Mouse (Mus musculus) hindbrain, embryonic 16.5 days (tissue): ENCODE results near the gene Nubp2. TPM values are rescaled to one million over a fixed set of nuclear protein-coding genes. Genes with fewer than 3 reads are reported as not detected.

Experiments used
- ATAC-seq: fragments of 200-750 bp; cut with Nextera tagmentation; 2 replicates; pipeline ENCODE4 v1.8.0; 2017; ENCODE audit warnings: moderate TSS enrichment, moderate library complexity
- H3K27ac ChIP-seq: fragments of 300-500 bp; sonication (generic); 2 replicates; pipeline ENCODE4 v1.5.1; 2014; ENCODE audit warnings: low read depth, mild to moderate bottlenecking, control low read depth, low read length, moderate library complexity
- H3K27me3 ChIP-seq: fragments of 300-500 bp; sonication (generic); replicated peaks from 2 replicates; pipeline ENCODE4 v1.6.1; 2014; ENCODE audit warnings: low read length; ENCODE audit not compliant: control insufficient read depth, insufficient read depth
- H3K36me3 ChIP-seq: fragments of 300-500 bp; sonication (generic); 2 replicates; pipeline ENCODE4 v1.6.1; 2014; ENCODE audit warnings: mild to moderate bottlenecking, low read length, moderate library complexity, mixed read lengths; ENCODE audit not compliant: control insufficient read depth, insufficient read depth
- H3K4me1 ChIP-seq: fragments of 300-500 bp; sonication (generic); 2 replicates; pipeline ENCODE4 v1.6.1; 2014; ENCODE audit warnings: low read depth, low read length; ENCODE audit not compliant: control insufficient read depth, insufficient read depth
- H3K4me2 ChIP-seq: fragments of 300-500 bp; sonication (generic); 2 replicates; pipeline ENCODE4 v1.6.1; 2014; ENCODE audit warnings: mild to moderate bottlenecking, low read length, control low read depth, moderate library complexity
- H3K4me3 ChIP-seq: fragments of 300-500 bp; sonication (generic); 2 replicates; pipeline ENCODE4 v1.5.1; 2014; ENCODE audit warnings: mild to moderate bottlenecking, low read length, control low read depth, moderate library complexity
- H3K9ac ChIP-seq: fragments of 300-500 bp; sonication (generic); 2 replicates; pipeline ENCODE4 v1.6.1; 2014; ENCODE audit warnings: low read depth, mild to moderate bottlenecking, control low read depth, low read length, moderate library complexity
- H3K9me3 ChIP-seq: fragments of 300-500 bp; sonication (generic); 2 replicates; pipeline ENCODE4 v1.6.1; 2014; ENCODE audit warnings: mild to moderate bottlenecking, low read length, moderate library complexity; ENCODE audit not compliant: control insufficient read depth
- WGBS: fragments of 180-500 bp; shearing (Covaris S2); extraction: QIAGEN DNeasy Blood & Tissue Kit; methylation state at CpG from one replicate; pipeline ENCODE4 v1.1.7; 2014; 5-methylcytosine and 5-hydroxymethylcytosine counted together
- polyA plus RNA-seq: library from polyadenylated mRNA; unstranded; fragments of >200 nt; fragmentation: Nextera tagmentation; extraction: Ambion mirVana; gene quantifications from 2 replicates; pipeline ENCODE4 v1.2.1, GENCODE M21; 2015

Nubp2 gene
- polyA plus RNA-seq, 1 experiment from 2014 or later: 64.1 TPM

- Histone ChIP-seq H3K27ac (no peak overlapping the region), H3K4me2 (no peak overlapping the region), H3K4me3 (no peak overlapping the region), H3K9ac (no peak overlapping the region), H3K27me3 (peaks cover 7% of the 10 kb centered on the region), H3K9me3 (no peaks in the 10 kb centered on the region), H3K36me3 (no peaks in the 10 kb centered on the region), H3K4me1 (no peaks in the 10 kb centered on the region)
- no peak for ATAC-seq
- 66% methylated on average over 2 of the region's 2 CpGs for WGBS
These were observed 43.5 kb downstream of the Nubp2 start for GRCm38 (mm10) chr17:24842631-24843030.

DNA sequence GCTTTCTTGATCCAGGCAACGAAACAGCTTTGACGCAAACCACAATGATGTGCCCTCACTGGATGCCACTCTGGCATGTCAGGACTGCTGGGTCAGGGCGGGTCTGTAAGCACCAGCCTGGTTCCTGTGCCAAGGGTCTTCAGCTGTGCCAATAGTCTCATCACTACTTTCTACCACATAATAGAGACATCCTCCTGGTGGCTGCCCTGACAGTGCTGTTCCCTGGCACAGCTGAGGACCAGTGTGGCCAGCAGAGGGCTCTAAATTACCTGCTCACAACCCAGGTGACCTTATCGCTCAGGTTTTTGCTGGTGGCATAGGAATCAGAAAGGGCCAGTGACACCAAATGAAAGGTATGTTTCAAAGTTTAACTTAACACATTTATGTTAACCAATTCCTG is 45.0 kb downstream of the Nubp2 start:
- Histone ChIP-seq H3K4me1 (no peaks in the 10 kb centered on the region), H3K36me3 (no peaks in the 10 kb centered on the region), H3K4me3 (no peak overlapping the region), H3K9ac (no peak overlapping the region), H3K27me3 (peaks cover 9% of the 10 kb centered on the region), H3K9me3 (no peaks in the 10 kb centered on the region), H3K4me2 (no peak overlapping the region), H3K27ac (no peak overlapping the region)
- no peak for ATAC-seq
- 53% methylated on average over 4 of the region's 4 CpGs for WGBS

DNA sequence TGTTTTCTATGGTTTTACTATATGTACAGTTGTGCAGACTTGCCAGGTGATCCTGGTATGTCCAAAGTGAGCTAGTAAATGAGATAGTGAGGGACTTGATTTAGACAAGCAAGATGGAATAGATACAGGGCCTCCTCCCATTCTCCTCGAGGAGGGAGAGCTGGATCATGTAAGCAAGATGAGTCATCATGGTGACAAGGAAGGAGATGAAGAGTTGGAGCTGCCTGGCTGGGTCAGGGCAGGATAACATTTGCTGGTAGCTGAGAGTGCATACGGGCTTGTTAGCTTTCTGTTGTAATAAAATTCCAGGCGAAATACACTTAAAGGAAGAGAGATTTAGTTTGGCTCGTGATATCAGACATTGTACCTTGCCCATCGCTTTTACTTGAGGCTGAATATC is 45.8 kb downstream of the Nubp2 start:
- Histone ChIP-seq H3K27me3 (peaks cover 12% of the 10 kb centered on the region), H3K4me2 (no peak overlapping the region), H3K36me3 (no peaks in the 10 kb centered on the region), H3K9me3 (no peaks in the 10 kb centered on the region), H3K4me3 (no peak overlapping the region), H3K9ac (no peak overlapping the region), H3K27ac (no peak overlapping the region), H3K4me1 (no peaks in the 10 kb centered on the region)
- 70% methylated on average over 5 of the region's 5 CpGs for WGBS
- ATAC-seq: no peak

GRCm38 (mm10) chr17:24839842-24840241 is 46.3 kb downstream of the Nubp2 start, which contains the start of gene Hagh:
Hagh (plus strand) TSS chr17:24840143.
- H3K36me3 ChIP-seq: no peaks in the 10 kb centered on the region
- no peak within 1 kb of the TSS for H3K9ac ChIP-seq
- H3K4me3 ChIP-seq: no peak within 1 kb of the TSS
- no peak within 1 kb of the TSS for H3K27ac ChIP-seq
- H3K9me3 ChIP-seq: no peaks in the 10 kb centered on the region
- no peak within 1 kb of the TSS for H3K4me2 ChIP-seq
- WGBS: 77% methylated on average over 8 of the region's 8 CpGs
- no peak for ATAC-seq
- H3K27me3 ChIP-seq: peaks cover 12% of the 10 kb centered on the region
- H3K4me1 ChIP-seq: no peaks in the 10 kb centered on the region

Other genes starting within 250 kb of the Nubp2 start
- 60.8 TPM in 2 replicates for gene Slc9a3r2, start 236.0 kb downstream of the Nubp2 start, polyA plus RNA-seq
- 0.54 and 0.75 TPM in 2 replicates for gene Npw, start 227.9 kb downstream of the Nubp2 start, polyA plus RNA-seq
- gene Zfp598, start 216.7 kb downstream of the Nubp2 start, polyA plus RNA-seq: 10.8 and 18.7 TPM in 2 replicates
- 272 and 319 TPM in 2 replicates for gene Syngr3, start 196.4 kb downstream of the Nubp2 start, polyA plus RNA-seq
- gene Gfer, start 190.2 kb downstream of the Nubp2 start, polyA plus RNA-seq: 35.4 and 37.3 TPM in 2 replicates
- 1.7 and 2.3 TPM in 2 replicates for gene Noxo1, start 190.1 kb downstream of the Nubp2 start, polyA plus RNA-seq
- gene Tbl3, start 178.7 kb downstream of the Nubp2 start, polyA plus RNA-seq: 62.4 and 69.9 TPM in 2 replicates
- gene Rnf151, start 168.3 kb downstream of the Nubp2 start, polyA plus RNA-seq: not detected in 2 replicates
- 732 and 739 TPM in 2 replicates for gene Rps2, start 168.2 kb downstream of the Nubp2 start, polyA plus RNA-seq
- gene Ndufb10, start 161.9 kb downstream of the Nubp2 start, polyA plus RNA-seq: 271 and 307 TPM in 2 replicates
- gene Rpl3l, start 158.5 kb downstream of the Nubp2 start, polyA plus RNA-seq: 0.25 TPM in 1 of 2 replicates, not detected in the other
- 17.5 and 18.9 TPM in 2 replicates for gene Msrb1, start 149.7 kb downstream of the Nubp2 start, polyA plus RNA-seq
- gene Hs3st6, start 133.4 kb downstream of the Nubp2 start, polyA plus RNA-seq: 0.23 and 0.32 TPM in 2 replicates
- gene Meiob, start 82.1 kb downstream of the Nubp2 start, polyA plus RNA-seq: not detected in 2 replicates
- gene Hagh, start 46.2 kb downstream of the Nubp2 start, polyA plus RNA-seq: 71.4 and 86.9 TPM in 2 replicates
- gene Fahd1, start 36.0 kb downstream of the Nubp2 start, polyA plus RNA-seq: 23.1 and 28.8 TPM in 2 replicates
- 0.15 TPM in 1 of 2 replicates, not detected in the other for gene Igfals, start 20.4 kb downstream of the Nubp2 start, polyA plus RNA-seq
- gene Spsb3, start 294 bp upstream of the Nubp2 start, polyA plus RNA-seq: 88.2 and 90.4 TPM in 2 replicates
- gene Eme2, start 8.7 kb upstream of the Nubp2 start, polyA plus RNA-seq: 30.1 and 30.2 TPM in 2 replicates
- gene Mrps34, start 8.8 kb upstream of the Nubp2 start, polyA plus RNA-seq: 85.3 and 89.0 TPM in 2 replicates
- 88.2 and 99.9 TPM in 2 replicates for gene Nme3, start 10.2 kb upstream of the Nubp2 start, polyA plus RNA-seq
- gene Mapk8ip3, start 50.6 kb upstream of the Nubp2 start, polyA plus RNA-seq: 90.0 and 102 TPM in 2 replicates
- gene Jpt2, start 74.3 kb upstream of the Nubp2 start, polyA plus RNA-seq: 82.9 and 97.9 TPM in 2 replicates
- 4.0 and 5.5 TPM in 2 replicates for gene Cramp1l, start 129.4 kb upstream of the Nubp2 start, polyA plus RNA-seq
- 17.1 and 20.8 TPM in 2 replicates for gene Ift140, start 129.7 kb upstream of the Nubp2 start, polyA plus RNA-seq
- 13.8 and 14.1 TPM in 2 replicates for gene Tmem204, start 197.2 kb upstream of the Nubp2 start, polyA plus RNA-seq
- 54.6 and 60.8 TPM in 2 replicates for gene Telo2, start 229.6 kb upstream of the Nubp2 start, polyA plus RNA-seq
- 0.49 TPM in 1 of 2 replicates, not detected in the other for gene Ptx4, start 234.4 kb upstream of the Nubp2 start, polyA plus RNA-seq
- gene Clcn7, start 247.0 kb upstream of the Nubp2 start, polyA plus RNA-seq: 28.9 and 34.3 TPM in 2 replicates